Comparison of ENCODE assay signal across 8 mouse cellular contexts in the genomic region with DNA sequence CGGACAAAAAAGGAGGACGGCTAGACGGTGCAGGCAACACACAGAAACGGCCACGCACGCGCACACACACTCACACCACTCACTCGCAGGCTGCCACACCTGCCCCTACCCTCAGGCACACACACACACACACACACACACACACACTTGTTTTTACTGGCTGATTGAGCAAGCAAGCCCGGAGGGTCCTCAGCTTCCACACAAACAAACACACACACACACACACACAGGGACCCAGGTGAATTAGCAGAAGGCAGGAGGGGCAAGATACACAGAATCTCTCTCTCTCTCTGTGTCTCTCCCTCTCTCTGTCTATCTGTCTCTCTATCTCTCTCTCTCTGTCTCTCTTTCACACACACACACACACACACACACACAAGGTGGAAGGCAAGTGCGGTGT. TPM values are rescaled to one million over a fixed set of nuclear protein-coding genes. Genes with fewer than 3 reads are reported as not detected.
DNase-seq lines count a peak whose midpoint lies in the region.

No protein-coding gene starts in this region.

- DNase-seq in adrenal gland, adult 2 months: peak; percentile 0
- peak; percentile 23 to 34 for DNase-seq in cerebellum, postnatal 10 days
- DNase-seq in gastrocnemius, postnatal 4 days (ENCODE audit: low spot score in 2 of 2): peak; percentile 18 to 22
- DNase-seq in kidney, postnatal 10 days: peak; percentile 19
- DNase-seq in lung, adult 18-20 months: peak; percentile 3
- DNase-seq in right cerebral cortex, postnatal 10 days (ENCODE audit: low spot score in 2 of 2): peak; percentile 30 to 39
- DNase-seq in thymus, postnatal 14 days: peak; percentile 10
- DNase-seq in urinary bladder, postnatal 25 days (ENCODE audit: low spot score): peak; percentile 8

RNA-seq across cellular contexts. Expression of a gene that starts 56.8 kb away (rescaled TPM):
- 10 to 100 TPM; 11.6 to 14.5 TPM for total RNA-seq in adrenal gland, adult 2 months (2021)
- 5.1 and 6.6 TPM in 2 replicates for polyA plus RNA-seq in adrenal gland, adult 2 months (2012; rRNA removed)
- 10 to 100 TPM; 10.7 to 13.0 TPM for total RNA-seq in gastrocnemius, postnatal 4 days (2021)

Comparison
In these comparisons a context has a peak if more than half of its experiments do, and no peak if none do; other contexts are left out.
1. Peak in every context shown above with its lines: DNase-seq.